Mouse (Mus musculus): ENCODE measurements around the gene Xpo4. TPM values are rescaled to one million over a fixed set of nuclear protein-coding genes. Genes with fewer than 3 reads are reported as not detected.
A peak's percentile ranks its signal among the peaks of the same experiment; 100 is the strongest.

Xpo4 gene
- 15.5 and 16.2 TPM in 2 replicates for polyA plus RNA-seq (2012; rRNA removed)
- 27.4 and 30.9 TPM in 2 replicates for polyA plus RNA-seq (2014; fragmentation: Nextera tagmentation; extraction: Ambion mirVana)

DNA sequence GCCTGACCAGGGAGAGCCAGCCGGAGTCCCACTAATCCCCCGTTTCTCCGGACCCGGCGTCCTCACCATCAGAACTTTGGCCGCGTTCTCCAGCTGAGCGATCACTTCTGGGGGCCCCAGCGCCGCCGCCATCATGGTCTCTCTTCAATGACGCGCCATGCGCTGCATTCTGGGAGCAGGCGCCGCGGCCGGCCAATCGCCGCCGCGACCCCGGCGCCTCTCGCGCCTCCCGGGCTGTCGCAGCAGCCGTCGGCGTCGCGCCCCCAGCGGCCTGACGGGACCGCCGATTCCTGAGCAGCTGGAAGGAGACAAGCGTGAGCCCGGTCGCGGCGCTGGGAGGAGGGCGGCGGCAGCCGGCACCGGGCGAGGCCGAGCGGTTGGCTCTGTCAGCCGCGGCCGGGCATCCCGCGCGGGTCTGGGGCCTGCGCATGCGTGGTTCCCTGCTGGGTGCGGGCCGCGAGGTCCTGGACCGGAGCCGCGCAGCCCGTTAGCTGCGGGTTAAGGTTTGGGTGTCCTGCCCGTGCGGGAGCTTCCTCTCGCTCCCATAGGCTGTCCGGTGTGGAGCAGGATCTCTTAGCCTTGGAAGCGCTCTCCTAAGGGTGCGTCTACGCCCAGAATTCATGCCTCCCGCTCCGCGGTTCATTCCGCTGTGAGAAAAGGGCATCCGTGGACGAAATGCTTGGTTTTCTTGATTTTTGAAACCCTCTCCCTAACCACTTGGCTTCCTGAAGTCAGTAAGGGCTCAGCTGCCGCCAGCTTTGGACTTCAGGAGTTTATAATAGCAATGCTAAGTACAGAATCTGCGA is at the start of gene Xpo4:
TSS of gene Xpo4 (minus strand) at position 609 of the 806 bp plus-strand sequence.
- Histone ChIP-seq H3K4me2 (replicated peaks; ENCODE audit: low read depth, low read length, severe bottlenecking) (peak within 1 kb of the TSS; percentile 87), H3K27ac (replicated peaks; ENCODE audit: low read depth, low read length) (peak within 1 kb of the TSS; percentile 93), H3K4me3 (replicated peaks; ENCODE audit: low read length) (peak within 1 kb of the TSS; percentile 79), H3K27me3 (ENCODE audit: control insufficient read depth, insufficient read depth, low read length) (no peaks in the 10 kb centered on the region), H3K9me3 (ENCODE audit: control insufficient read depth, low read length) (no peaks in the 10 kb centered on the region), H3K4me1 (ENCODE audit: control insufficient read depth, insufficient read depth, low read length) (peaks cover 9% of the 10 kb centered on the region), H3K9ac (ENCODE audit: low read depth, low read length, severe bottlenecking) (peak within 1 kb of the TSS; percentile 95), H3K36me3 (ENCODE audit: control insufficient read depth, insufficient read depth, low read length) (no peaks in the 10 kb centered on the region)
- ATAC-seq (ENCODE audit: low FRiP score, low read depth) (peak; percentile 96), DNase-seq (ENCODE audit: low spot score) (peak; percentile 81)
- WGBS, result under 1% methylated on average over 76 of the region's 80 CpGs
- peak; percentile 65; the same call in 1 of the 2 replicates for TF ChIP-seq POLR2A (IDR thresholded peaks at IDR 0.05; ENCODE audit: borderline replicate concordance, extremely low read depth, insufficient read depth, insufficient read length)

DNA sequence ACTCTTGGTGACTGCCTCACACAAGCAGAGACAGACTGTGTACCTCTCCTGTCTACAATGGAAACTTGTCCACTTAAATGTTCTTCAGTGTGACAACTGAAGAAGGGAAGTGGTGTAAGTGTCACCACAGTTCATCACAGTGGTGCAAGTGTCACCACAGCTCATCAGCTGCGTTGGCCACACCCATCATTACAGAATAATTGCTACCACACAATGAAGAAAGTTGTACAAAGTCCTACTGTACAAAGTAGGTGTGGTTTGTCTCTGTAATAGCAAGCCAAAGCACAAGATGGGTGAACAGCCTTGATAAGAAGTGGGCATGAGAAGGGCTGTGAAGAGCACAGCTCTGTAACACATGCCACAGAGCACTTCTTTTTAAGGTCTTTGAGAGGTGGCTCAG is 47.7 kb upstream of the Xpo4 start:
- DNase-seq (ENCODE audit: low spot score) (no peak), ATAC-seq (ENCODE audit: low FRiP score, low read depth) (no peak)
- Histone ChIP-seq H3K9me3 (ENCODE audit: control insufficient read depth, low read length) (no peaks in the 10 kb centered on the region), H3K27ac (replicated peaks; ENCODE audit: low read depth, low read length) (no peak overlapping the region), H3K36me3 (ENCODE audit: control insufficient read depth, insufficient read depth, low read length) (peaks cover 34% of the 10 kb centered on the region), H3K4me2 (replicated peaks; ENCODE audit: low read depth, low read length, severe bottlenecking) (no peak overlapping the region), H3K4me1 (ENCODE audit: control insufficient read depth, insufficient read depth, low read length) (0 out of 2 replicates have a peak, but pooled peaks cover 2% of the 10 kb centered on the region), H3K4me3 (replicated peaks; ENCODE audit: low read length) (no peak overlapping the region), H3K27me3 (ENCODE audit: control insufficient read depth, insufficient read depth, low read length) (no peaks in the 10 kb centered on the region), H3K9ac (ENCODE audit: low read depth, low read length, severe bottlenecking) (no peak overlapping the region)
- TF ChIP-seq POLR2A (IDR thresholded peaks at IDR 0.05; ENCODE audit: borderline replicate concordance, extremely low read depth, insufficient read depth, insufficient read length), result no peak
- WGBS, result 79% methylated on average over 1 of the region's 1 CpGs

DNA sequence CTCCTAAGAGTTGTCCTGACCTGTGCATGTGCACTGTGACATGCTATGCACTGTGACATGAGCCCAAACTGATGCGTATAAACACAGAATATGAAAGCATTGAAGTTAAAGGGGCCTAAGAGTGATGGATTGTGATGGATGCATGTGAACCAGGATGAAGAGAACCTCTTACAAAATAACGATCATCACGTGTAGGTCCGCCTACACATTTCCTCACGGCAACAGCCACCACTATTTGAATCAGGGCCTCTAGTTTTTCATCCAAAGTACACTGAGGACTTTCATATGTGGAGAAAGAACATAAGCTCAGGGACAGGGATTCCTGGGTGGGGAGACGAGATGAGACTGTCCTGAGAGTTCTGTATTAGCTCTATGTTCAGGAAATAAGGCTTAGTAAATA is 45.8 kb upstream of the Xpo4 start:
- H3K9ac ChIP-seq (ENCODE audit: low read depth, low read length, severe bottlenecking), result no peak overlapping the region
- TF ChIP-seq POLR2A (IDR thresholded peaks at IDR 0.05; ENCODE audit: borderline replicate concordance, extremely low read depth, insufficient read depth, insufficient read length), result no peak
- 0 out of 2 replicates have a peak, but pooled peaks cover 2% of the 10 kb centered on the region for H3K4me1 ChIP-seq (ENCODE audit: control insufficient read depth, insufficient read depth, low read length)
- H3K27ac ChIP-seq (replicated peaks; ENCODE audit: low read depth, low read length), result no peak overlapping the region
- peaks cover 28% of the 10 kb centered on the region for H3K36me3 ChIP-seq (ENCODE audit: control insufficient read depth, insufficient read depth, low read length)
- DNase-seq (ENCODE audit: low spot score), result no peak
- 81% methylated on average over 6 of the region's 6 CpGs for WGBS
- no peaks in the 10 kb centered on the region for H3K9me3 ChIP-seq (ENCODE audit: control insufficient read depth, low read length)
- H3K27me3 ChIP-seq (ENCODE audit: control insufficient read depth, insufficient read depth, low read length), result no peaks in the 10 kb centered on the region
- ATAC-seq (ENCODE audit: low FRiP score, low read depth), result no peak
- H3K4me3 ChIP-seq (replicated peaks; ENCODE audit: low read length), result no peak overlapping the region
- no peak overlapping the region for H3K4me2 ChIP-seq (replicated peaks; ENCODE audit: low read depth, low read length, severe bottlenecking)

DNA sequence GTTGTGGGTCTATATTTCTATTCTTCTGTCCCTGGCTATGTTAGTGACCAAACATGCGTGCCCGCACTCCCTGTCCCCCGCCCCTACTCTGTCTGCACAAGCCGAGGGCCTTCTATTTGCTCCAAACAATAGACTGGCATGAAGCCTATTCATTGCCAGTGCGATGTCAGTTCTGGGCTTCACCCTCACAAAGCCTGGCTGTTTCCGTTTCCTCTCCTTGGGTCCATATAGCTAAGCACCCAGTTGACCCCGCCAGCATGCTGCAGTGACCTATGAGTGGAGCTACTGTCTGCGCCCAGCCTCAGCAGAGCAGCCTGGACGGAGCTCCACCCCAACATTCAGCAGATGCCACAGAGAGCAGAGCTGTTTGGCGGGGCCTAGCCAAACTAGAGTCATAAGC is 43.9 kb upstream of the Xpo4 start:
- ATAC-seq (ENCODE audit: low FRiP score, low read depth), result no peak
- no peak overlapping the region for H3K4me2 ChIP-seq (replicated peaks; ENCODE audit: low read depth, low read length, severe bottlenecking)
- H3K9me3 ChIP-seq (ENCODE audit: control insufficient read depth, low read length), result no peaks in the 10 kb centered on the region
- no peak overlapping the region for H3K27ac ChIP-seq (replicated peaks; ENCODE audit: low read depth, low read length)
- DNase-seq (ENCODE audit: low spot score), result no peak
- H3K27me3 ChIP-seq (ENCODE audit: control insufficient read depth, insufficient read depth, low read length), result no peaks in the 10 kb centered on the region
- TF ChIP-seq POLR2A (IDR thresholded peaks at IDR 0.05; ENCODE audit: borderline replicate concordance, extremely low read depth, insufficient read depth, insufficient read length), result no peak
- peaks cover 35% of the 10 kb centered on the region for H3K36me3 ChIP-seq (ENCODE audit: control insufficient read depth, insufficient read depth, low read length)
- no peak overlapping the region for H3K4me3 ChIP-seq (replicated peaks; ENCODE audit: low read length)
- 84% methylated on average over 10 of the region's 10 CpGs for WGBS
- H3K4me1 ChIP-seq (ENCODE audit: control insufficient read depth, insufficient read depth, low read length), result 0 out of 2 replicates have a peak, but pooled peaks cover 2% of the 10 kb centered on the region
- no peak overlapping the region for H3K9ac ChIP-seq (ENCODE audit: low read depth, low read length, severe bottlenecking)

DNA sequence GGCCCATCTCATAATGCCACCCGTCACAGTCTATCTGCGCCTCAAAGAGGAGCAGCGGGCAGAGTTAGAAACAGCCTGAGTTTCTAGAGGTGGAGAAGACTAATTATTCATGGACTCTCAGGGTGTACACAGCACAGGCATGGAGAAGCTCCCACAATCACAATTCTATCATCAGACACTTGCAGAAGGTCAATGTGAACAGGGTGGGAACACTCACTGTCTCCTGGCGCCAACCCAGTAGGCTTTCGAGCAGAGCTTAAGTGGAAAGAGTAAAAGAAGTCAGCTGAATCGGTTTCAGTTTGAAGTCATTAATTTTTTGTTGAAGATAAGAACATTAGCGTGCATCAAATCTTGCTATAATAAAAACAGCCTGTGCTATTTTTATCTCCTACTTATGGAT is 43.4 kb upstream of the Xpo4 start:
- 0 out of 2 replicates have a peak, but pooled peaks cover 2% of the 10 kb centered on the region for H3K4me1 ChIP-seq (ENCODE audit: control insufficient read depth, insufficient read depth, low read length)
- WGBS, result 91% methylated on average over 7 of the region's 7 CpGs
- no peak for DNase-seq (ENCODE audit: low spot score)

More for the DNA sequence above, 43.4 kb upstream of the Xpo4 start:
- Histone ChIP-seq H3K4me3 (replicated peaks; ENCODE audit: low read length) (no peak overlapping the region), H3K36me3 (ENCODE audit: control insufficient read depth, insufficient read depth, low read length) (peaks cover 38% of the 10 kb centered on the region), H3K9me3 (ENCODE audit: control insufficient read depth, low read length) (no peaks in the 10 kb centered on the region), H3K4me2 (replicated peaks; ENCODE audit: low read depth, low read length, severe bottlenecking) (no peak overlapping the region), H3K27ac (replicated peaks; ENCODE audit: low read depth, low read length) (no peak overlapping the region), H3K27me3 (ENCODE audit: control insufficient read depth, insufficient read depth, low read length) (no peaks in the 10 kb centered on the region), H3K9ac (ENCODE audit: low read depth, low read length, severe bottlenecking) (no peak overlapping the region)
- TF ChIP-seq POLR2A (IDR thresholded peaks at IDR 0.05; ENCODE audit: borderline replicate concordance, extremely low read depth, insufficient read depth, insufficient read length), result no peak
- no peak for ATAC-seq (ENCODE audit: low FRiP score, low read depth)

All from limb, embryonic 14.5 days (tissue).